Mouse (Mus musculus): Measurements from ENCODE around the gene Fosl1. TPM values are rescaled to one million over a fixed set of nuclear protein-coding genes. Genes with fewer than 3 reads are reported as not detected.

The Fosl1 gene
- total RNA-seq, 1 experiment from 2014 or later: not detected

DNA sequence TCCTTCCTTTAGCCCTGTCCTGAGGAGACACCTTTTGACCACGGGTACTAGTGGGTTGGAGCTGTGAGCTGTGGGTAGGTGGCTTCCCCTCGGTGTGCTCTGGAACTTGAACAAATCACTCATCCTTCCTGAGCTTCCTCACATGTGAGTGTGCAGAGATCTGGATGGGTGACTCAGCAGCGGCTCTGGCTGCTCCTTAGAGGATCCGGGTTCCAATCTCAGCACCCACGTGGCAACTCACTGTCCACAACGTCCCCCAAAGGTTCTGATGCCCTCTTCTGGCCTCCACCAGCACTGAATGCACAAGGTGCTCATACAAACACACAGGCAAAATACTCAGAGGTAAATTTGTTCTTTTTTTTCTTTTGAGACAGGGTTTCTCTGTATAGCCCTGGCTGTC is 4.4 kb downstream of the Fosl1 start:
- no peak for ATAC-seq (ENCODE audit: extremely low read depth, insufficient number of reproducible peaks, low FRiP score, poor library complexity, severe bottlenecking)

DNA sequence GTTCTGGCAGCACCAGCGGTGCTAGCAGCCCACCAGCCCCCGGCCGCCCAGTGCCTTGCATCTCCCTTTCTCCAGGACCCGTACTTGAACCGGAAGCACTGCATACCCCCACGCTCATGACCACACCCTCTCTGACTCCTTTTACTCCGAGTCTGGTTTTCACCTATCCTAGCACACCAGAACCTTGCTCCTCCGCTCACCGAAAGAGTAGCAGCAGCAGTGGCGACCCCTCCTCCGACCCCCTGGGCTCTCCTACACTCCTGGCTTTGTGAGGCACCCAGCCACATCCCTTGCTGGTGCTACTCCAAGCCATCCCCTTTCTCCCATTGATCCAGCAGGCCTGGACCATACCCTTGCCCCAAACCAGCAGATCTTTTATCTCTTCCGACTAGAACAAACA is 7.7 kb downstream of the Fosl1 start:
- ATAC-seq (ENCODE audit: extremely low read depth, insufficient number of reproducible peaks, low FRiP score, poor library complexity, severe bottlenecking): no peak

DNA sequence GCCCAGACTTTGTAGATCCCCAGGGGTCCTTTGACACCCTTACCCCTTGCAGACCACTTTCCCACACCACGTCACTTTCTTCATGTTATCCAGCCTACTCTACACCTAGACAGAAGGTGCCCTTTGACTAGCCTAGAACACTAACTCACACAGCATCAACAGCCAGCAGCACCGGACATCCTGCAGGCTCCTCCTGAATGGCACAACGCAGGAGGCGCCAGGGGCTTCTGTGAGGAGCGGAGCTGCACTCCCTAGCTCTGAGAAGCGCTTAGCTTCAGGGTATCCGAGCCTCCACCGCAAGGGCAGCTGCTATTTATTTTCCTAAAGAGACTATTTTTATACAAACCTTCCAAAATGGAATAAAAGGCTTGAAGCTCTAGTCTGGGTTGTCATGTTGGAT is 8.2 kb downstream of the Fosl1 start:
- ATAC-seq (ENCODE audit: extremely low read depth, insufficient number of reproducible peaks, low FRiP score, poor library complexity, severe bottlenecking): no peak

DNA sequence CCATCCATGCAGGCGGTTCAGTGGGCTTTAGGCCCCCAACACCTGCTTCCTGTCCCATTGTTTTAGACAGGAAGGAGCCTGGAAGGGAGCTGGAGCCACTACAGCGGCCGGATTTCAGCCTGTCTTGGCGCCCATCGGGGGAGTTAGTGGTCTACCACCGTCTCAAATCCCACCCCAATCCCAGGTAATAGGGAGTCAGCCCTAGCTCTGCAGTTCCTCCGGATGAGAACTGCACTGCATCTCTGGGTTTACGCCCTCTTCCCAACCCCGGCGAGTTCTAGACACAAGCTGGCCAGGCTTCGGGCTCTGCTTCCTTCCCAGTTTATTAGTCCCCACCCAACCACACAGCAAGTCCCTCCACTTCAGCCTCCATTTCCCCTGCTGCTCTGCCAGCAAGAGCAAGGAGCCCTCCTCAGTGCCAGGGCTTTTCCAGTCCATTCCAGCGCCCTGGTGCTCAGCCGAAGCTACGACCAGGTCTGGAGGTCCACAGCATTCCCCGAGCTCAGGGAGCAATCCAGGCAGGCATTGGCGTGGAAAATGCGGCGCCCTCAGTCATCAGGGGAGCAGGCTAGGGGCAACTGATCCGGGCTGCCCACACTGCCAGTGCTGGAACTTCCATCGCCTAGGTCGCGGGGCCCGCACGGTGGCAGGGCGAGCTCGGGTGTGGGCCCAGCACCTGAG is 9.0 kb downstream of the Fosl1 start:
- ATAC-seq (ENCODE audit: extremely low read depth, insufficient number of reproducible peaks, low FRiP score, poor library complexity, severe bottlenecking): no peak

DNA sequence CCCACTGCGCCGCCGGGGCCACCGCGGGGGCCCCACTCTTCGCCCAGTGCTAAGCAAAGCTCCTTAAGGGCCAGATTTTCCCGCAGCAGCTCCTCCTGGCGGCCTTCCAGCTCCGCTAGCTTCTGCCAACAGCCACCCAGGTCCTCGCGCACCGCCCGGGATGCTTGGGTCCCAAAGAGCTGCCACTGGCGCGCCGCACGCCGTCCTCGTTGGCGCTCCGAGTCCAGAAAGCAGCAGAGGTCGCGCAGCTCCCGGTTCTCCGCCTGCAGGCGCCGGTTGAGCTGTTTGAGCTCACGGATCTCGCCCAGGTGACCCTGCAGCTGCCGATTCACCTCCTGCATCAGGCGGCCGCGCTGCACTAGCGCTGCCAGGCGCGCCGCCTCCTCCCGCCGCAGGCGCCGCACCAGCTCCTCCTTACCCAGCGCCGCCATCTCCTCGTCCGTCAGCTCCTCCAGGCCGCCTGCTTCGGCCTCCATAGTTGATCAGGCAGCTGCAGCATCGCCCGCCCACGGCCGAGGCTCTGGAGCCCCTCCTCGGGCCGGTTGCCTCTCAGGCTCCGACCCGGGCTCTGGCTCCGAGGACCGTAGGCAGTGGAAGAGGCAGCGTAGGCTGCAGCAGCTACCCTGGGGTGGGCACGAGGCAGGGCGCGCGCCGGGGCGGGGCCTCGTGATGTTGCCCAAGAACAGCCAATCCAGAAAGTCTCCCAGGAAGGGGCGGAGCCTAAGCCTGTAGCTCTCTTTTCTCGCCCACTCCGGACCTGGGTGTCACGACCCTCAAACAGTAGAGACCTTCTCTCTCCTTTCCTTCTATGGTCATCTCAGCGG is 9.8 kb downstream of the Fosl1 start:
- ATAC-seq (ENCODE audit: extremely low read depth, insufficient number of reproducible peaks, low FRiP score, poor library complexity, severe bottlenecking): peak; percentile 75

DNA sequence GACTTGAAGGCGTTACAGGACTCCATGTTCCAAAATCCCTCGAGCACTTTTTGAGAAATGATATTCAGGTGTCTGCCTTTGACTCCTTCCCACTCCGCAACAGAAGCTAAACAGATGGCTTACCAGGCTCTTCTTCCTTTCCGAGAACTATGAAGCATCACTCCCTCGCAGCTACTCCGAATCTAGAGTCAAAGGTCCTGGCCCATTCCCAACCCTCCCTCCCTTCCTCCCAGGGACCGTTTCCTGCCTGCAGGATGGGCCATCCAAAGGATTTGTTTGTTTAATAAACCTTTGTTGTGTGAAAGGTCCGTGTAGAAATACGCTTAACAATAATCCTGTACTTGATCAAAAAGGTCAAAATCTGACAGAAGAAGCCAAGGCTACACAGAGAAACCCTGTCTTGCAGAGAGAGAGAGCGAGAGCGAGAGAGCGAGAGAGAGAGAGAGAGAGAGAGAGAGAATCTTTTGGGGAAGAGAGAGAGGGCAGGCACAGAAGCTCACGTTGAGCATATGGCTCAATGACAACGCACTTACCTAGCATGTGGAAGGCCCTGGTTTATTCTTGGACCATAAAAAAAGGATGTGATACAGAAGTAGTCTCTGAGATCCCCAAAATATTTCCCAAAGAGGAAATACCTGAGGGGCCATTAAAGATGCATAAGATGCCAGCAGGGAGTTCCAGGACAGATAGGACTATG is 10.5 kb downstream of the Fosl1 start, which contains the start of gene Ccdc85b:
Gene Ccdc85b, minus strand, starts transcription at position 149 of the 697 bp plus-strand sequence.
- ATAC-seq (ENCODE audit: extremely low read depth, insufficient number of reproducible peaks, low FRiP score, poor library complexity, severe bottlenecking): no peak

DNA sequence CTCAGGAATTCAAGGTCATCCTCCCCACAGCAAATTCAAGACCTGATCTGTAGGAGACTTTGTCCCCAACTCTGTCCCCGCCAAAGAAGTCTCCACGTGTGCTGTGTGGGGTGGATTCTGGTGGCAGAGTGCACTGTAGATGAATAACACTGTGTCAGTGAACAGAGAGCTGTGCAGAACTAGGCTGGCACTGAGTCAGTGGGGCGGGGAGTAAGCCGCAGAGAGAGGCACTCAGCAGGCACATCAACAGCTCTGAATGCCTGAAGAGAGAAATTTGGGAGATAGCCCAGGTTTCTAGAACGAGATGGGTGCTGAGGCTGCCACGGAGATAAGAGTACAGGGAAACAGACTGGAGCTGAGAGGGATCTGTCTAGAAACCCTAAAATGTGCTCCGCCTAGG is 11.7 kb downstream of the Fosl1 start:
- no peak for ATAC-seq (ENCODE audit: extremely low read depth, insufficient number of reproducible peaks, low FRiP score, poor library complexity, severe bottlenecking)

DNA sequence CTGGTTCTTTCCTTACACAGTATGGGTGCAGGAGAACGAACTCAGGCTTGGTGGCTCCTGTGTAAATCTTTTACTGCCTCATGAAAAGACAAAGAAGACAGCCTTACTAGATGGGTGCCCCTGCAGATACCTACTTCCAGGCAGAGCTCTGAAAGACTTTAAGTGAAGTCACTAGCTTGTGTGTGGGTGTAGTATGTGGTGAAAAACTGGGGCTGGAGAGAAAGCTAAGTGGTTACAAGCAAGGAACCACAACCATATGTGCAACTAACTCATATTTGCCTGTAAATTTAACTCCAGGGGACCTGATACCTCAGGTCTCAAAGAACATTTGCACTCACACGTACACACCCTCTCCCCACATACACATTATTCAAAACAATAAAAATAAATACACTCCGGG is 12.5 kb downstream of the Fosl1 start:
- no peak for ATAC-seq (ENCODE audit: extremely low read depth, insufficient number of reproducible peaks, low FRiP score, poor library complexity, severe bottlenecking)

DNA sequence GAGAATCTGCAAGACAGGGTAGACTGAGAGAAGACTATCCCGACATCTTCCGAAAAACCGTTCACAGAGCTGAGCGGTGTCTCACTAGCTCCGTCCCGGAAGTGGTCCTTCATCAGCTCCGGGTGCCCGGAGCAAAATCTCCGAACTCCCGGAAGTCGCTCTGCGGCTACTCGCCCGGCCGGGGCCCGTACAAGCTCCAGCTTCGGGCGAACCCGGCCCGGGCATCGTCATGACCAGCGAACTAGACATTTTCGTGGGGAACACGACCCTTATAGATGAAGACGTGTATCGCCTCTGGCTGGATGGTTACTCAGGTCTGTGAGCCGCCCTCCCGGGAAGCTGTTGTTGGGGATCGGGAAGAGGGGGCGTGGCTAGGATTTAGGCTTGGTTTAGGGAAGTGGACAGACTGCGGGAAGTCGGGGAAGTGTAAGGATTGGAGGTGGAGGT is 13.1 kb downstream of the Fosl1 start, which contains the start of gene Fibp:
Gene Fibp, plus strand, starts transcription at position 151 of the 447 bp plus-strand sequence.
- ATAC-seq (ENCODE audit: extremely low read depth, insufficient number of reproducible peaks, low FRiP score, poor library complexity, severe bottlenecking): peak; percentile 70

DNA sequence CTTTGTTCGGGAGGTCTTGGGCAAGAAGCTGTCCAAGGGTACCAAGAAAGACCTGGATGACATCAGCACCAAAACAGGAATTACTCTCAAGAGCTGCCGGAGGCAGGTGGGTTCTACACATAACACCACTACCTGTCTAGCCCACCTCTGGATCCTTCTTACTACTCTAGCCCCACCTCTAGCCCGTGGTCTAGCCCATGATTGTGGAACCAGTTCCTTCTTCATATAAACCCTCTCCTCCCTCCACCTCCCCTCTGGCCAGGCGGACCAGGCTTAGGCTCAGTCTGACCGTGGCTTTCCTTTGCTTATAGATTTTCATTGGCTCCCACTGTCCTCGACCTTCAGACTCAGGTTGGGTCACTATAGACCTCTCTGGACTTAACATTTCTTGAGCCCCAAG is 14.1 kb downstream of the Fosl1 start:
- no peak for ATAC-seq (ENCODE audit: extremely low read depth, insufficient number of reproducible peaks, low FRiP score, poor library complexity, severe bottlenecking)

DNA sequence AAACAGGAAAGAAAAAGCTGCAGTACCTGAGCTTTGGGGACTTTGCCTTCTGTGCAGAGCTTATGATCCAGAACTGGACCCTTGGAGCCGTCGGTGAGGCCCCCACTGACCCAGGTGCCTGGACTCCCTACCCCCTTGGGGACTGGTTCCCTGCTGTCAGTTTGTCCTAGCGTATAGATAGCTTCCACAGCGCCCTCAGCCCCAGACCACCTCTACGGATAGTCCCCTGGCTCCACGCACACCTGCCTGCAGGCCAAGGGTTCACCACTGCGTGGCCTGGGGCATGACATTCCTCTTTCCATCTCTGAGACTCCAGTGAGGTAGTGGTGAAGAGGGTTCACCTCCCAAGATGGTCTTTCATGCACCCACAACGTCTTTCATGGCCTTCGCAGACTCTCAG is 15.9 kb downstream of the Fosl1 start:
- ATAC-seq (ENCODE audit: extremely low read depth, insufficient number of reproducible peaks, low FRiP score, poor library complexity, severe bottlenecking): no peak

DNA sequence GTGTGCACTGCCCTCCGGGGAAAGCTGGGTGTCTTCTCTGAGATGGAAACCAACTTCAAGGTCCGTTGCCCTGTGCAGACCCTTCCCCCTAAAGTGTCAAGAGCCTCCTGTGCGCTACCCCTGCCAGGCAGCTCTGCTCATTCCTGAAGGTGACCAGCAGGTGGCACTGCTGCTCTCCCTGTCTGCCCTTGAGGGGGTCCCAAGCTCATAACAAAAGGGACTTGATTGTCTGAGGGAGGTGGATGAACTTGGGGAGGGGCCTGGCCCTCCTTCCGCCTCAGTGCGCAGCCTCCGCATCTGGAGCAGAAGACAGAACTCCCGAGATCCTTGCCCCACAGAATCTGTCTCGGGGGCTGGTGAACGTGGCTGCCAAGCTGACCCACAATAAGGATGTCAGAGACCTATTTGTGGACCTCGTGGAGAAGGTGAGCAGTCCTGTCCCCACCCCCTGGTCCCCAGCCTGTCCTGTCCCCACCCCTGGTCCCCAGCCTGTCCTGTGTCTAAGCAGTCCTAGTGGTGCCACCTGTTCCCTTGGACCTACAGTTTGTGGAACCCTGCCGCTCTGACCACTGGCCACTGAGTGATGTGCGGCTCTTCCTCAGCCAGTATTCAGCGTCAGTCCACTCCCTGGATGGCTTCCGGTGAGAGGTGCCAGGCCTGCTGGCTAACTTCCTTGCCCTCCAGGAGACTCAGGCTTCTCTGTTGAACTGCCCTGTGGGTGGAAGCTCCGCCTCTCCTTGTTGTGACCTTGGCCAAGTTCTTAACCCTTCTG is 16.6 kb downstream of the Fosl1 start:
- no peak for ATAC-seq (ENCODE audit: extremely low read depth, insufficient number of reproducible peaks, low FRiP score, poor library complexity, severe bottlenecking)

DNA sequence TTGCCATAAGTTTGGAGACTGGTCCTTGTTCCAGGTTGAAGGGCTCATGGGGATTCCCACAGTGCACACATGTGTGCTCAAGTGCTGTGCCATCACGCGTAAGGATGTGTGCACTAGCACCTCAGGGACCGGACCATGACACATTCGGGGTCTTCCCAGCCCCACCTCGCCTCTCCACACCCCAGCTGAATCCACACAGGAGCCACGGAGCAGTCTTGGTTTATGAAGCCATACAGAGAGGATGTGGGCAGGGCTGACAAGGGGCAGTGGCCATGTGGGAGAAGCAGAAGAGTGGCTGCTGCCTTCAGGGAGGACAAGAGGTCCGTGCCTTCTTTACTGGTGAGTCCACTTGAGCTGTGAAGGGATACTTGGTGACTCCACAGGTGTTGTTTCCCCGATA is 17.7 kb downstream of the Fosl1 start:
- ATAC-seq (ENCODE audit: extremely low read depth, insufficient number of reproducible peaks, low FRiP score, poor library complexity, severe bottlenecking): no peak

DNA sequence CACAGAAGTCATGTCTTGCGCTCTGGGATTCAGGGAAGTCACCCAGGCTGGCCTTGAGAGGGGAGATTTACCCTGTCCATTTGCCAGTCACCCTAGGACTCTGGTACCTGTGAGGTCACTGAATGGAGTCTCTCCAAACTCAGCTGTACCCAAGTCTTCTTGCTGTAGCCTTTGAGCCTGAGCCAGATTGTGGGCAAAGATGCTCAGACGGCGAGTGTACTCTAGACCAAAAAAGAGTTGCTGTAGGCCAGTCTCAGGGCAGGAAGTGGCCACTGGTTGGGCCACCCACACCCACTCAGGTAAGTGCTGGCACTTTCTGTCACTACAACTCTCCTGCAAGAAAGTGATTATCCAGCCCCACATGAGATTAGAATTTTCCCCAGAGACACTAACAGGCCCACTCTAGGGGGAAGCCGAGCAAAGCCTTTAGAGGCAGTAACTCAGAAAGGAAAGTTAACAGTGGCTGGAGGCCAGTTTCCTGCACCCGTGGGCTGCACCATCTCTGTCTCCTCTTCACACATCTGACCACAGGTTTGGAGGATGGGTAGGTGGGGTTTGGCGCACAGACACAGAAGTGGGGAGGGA is 19.7 kb downstream of the Fosl1 start:
- ATAC-seq (ENCODE audit: extremely low read depth, insufficient number of reproducible peaks, low FRiP score, poor library complexity, severe bottlenecking): no peak

DNA sequence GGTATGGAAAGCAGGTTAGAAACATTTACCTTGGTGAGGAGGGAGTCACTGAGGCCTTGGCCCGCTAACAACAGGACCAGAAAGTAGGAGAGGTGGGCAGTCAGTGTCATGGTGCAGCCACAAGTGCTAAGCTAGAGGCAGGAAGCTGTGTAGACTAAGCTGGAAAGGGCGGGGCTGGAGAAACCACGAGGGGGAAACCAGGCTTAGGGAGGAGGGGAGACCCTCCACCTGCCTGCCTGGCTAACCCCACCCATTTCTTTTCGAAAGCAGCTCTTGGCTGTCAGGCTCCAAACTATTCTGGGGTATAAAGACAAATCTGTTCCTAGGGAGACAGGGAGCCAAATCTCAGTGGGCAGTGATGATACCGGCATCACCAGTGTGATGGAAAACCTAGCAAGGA is 21.0 kb downstream of the Fosl1 start, which contains the start of gene Ctsw:
Gene Ctsw, minus strand, starts transcription at position 134 of the 400 bp plus-strand sequence.
- ATAC-seq (ENCODE audit: extremely low read depth, insufficient number of reproducible peaks, low FRiP score, poor library complexity, severe bottlenecking): no peak

DNA sequence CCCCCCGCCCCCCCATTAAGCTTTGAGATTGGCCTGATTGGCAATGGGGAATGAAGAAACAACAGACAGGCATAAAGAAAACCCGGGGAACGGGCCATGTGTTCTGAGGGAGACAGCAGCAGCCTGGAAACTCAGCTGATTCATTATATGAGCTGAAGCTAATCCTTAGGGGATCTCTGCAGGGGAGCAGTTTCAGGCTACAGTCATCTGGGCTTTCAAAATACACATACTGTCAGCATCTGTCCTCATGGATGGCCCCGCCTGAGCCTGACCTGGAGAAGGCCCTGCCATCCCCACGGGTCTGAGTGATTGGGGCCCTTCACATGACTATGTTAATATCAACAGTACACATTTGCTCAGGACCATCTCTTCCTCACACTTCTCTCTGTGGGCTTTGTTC is 24.5 kb downstream of the Fosl1 start:
- no peak for ATAC-seq (ENCODE audit: extremely low read depth, insufficient number of reproducible peaks, low FRiP score, poor library complexity, severe bottlenecking)

DNA sequence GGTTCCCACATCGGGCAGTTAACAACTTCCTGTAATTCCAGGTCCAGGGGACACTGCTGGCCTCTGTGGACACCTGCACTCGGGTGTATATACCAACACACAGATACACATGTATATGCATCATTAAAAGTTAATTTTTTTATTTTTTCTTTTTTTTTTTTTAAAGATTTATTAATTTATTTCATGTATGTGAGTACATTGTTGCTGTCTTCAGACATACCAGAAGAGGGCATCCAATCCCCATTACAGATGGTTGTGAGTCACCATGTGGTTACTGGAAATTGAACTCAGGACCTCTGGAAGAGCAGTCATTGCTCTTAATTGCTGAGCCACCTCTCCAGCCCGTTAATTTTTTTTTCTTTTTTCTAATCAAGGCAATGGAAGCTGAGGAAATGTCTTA is 25.5 kb downstream of the Fosl1 start:
- ATAC-seq (ENCODE audit: extremely low read depth, insufficient number of reproducible peaks, low FRiP score, poor library complexity, severe bottlenecking): no peak

DNA sequence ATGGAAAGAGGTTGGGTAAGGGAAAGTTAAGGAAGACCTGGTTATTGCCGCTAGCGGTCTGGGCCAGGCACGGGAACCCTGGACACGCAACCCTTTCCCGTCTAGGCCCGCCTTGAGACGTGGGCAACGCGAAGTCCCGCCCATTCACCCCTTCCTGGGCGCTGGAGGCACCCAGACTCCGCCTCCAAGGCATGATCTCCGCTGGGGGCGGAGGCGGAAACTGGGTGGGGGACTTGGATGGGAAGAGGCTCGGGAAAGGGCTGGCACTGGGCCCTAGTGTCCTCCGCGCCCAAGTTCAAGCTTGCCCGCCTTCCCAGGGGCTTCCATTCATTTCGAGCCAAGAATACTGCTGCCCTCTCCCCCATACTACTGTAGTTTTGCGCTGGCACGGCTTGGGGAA is 26.4 kb downstream of the Fosl1 start, which contains the start of gene Efemp2:
Gene Efemp2, plus strand, starts transcription at position 235 of the 400 bp plus-strand sequence.
- no peak for ATAC-seq (ENCODE audit: extremely low read depth, insufficient number of reproducible peaks, low FRiP score, poor library complexity, severe bottlenecking)

Measured in neutrophil, adult 5-6 weeks (primary cell).